Comparison of ENCODE assay signal across 23 mouse cellular contexts in genomic region chr1:79452339-79452738, GRCm38 (mm10). TPM values are rescaled to one million over a fixed set of nuclear protein-coding genes. Genes with fewer than 3 reads are reported as not detected.
DNase-seq lines count a peak whose midpoint lies in the region; ATAC-seq and TF ChIP-seq lines count a peak whose summit lies in the region.
"Had no signal": no experiment of that assay in that cellular context is flagged by ENCODE, and none has a peak within 500 bp of the region (broad histone marks: within the 10 kb centered on the region; RNA-seq: fewer than 3 reads in every experiment).

No protein-coding gene starts in this region.

- no peak overlapping the region for H3K4me2 ChIP-seq in forebrain, embryonic 13.5 days
- H3K4me2 ChIP-seq in forebrain, postnatal 0 days (ENCODE audit: low read depth) = no peak overlapping the region
- H3K4me2 ChIP-seq in neural tube, embryonic 13.5 days = no peak overlapping the region
- no peak overlapping the region for H3K4me2 ChIP-seq in midbrain, embryonic 13.5 days (replicated peaks)
- H3K4me2 ChIP-seq: intestine, embryonic 15.5 days; limb, embryonic 15.5 days; liver, embryonic 15.5 days had no signal

- H3K9me3 ChIP-seq in forebrain, embryonic 13.5 days (replicated peaks) = no peaks in the 10 kb centered on the region
- no peaks in the 10 kb centered on the region for H3K9me3 ChIP-seq in forebrain, postnatal 0 days (ENCODE audit: low read length)
- no peaks in the 10 kb centered on the region for H3K9me3 ChIP-seq in neural tube, embryonic 13.5 days
- H3K9me3 ChIP-seq in midbrain, embryonic 13.5 days = no peaks in the 10 kb centered on the region
- H3K9me3 ChIP-seq: intestine, embryonic 15.5 days; limb, embryonic 15.5 days; liver, embryonic 15.5 days had no signal

- no peak for DNase-seq in forebrain, postnatal 0 days
- DNase-seq in neural tube, embryonic 10.5 days (ENCODE audit: extremely low spot score, low spot score) = no peak
- no peak for DNase-seq in layer of hippocampus, postnatal 10 days (ENCODE audit: low spot score in 2 of 2)
- DNase-seq in left cerebral cortex, postnatal 36 days (ENCODE audit: low spot score in 2 of 2) = no peak
- DNase-seq: adrenal gland, postnatal 10 days; cerebellum, adult 11 months; embryo, embryonic 11 days; gastrocnemius, postnatal 14 days; heart, adult 2 months; heart, postnatal 36 days; kidney, postnatal 4 days; lung, postnatal 10 days; thymus, postnatal 14 days had no signal

- H3K4me1 ChIP-seq in forebrain, embryonic 13.5 days = peaks cover 38% of the 10 kb centered on the region
- no peaks in the 10 kb centered on the region; the same call in 1 of the 2 replicates for H3K4me1 ChIP-seq in forebrain, postnatal 0 days (ENCODE audit: insufficient read depth)
- H3K4me1 ChIP-seq in neural tube, embryonic 13.5 days (replicated peaks) = peaks cover 35% of the 10 kb centered on the region
- H3K4me1 ChIP-seq in midbrain, embryonic 13.5 days (replicated peaks) = peaks cover 39% of the 10 kb centered on the region
- H3K4me1 ChIP-seq: intestine, embryonic 15.5 days; limb, embryonic 15.5 days; liver, embryonic 15.5 days had no signal

- no peak for TF ChIP-seq CTCF in forebrain, postnatal 0 days (IDR thresholded peaks at IDR 0.05; ENCODE audit: low read depth)

- H3K4me3 ChIP-seq in forebrain, embryonic 13.5 days = no peak overlapping the region
- no peak overlapping the region for H3K4me3 ChIP-seq in forebrain, postnatal 0 days (ENCODE audit: low read depth, low read length)
- H3K4me3 ChIP-seq in neural tube, embryonic 13.5 days = no peak overlapping the region
- H3K4me3 ChIP-seq in midbrain, embryonic 13.5 days (replicated peaks) = no peak overlapping the region
- H3K4me3 ChIP-seq: heart, adult 2 months; intestine, embryonic 15.5 days; limb, embryonic 15.5 days; liver, embryonic 15.5 days had no signal

- no peaks in the 10 kb centered on the region for H3K36me3 ChIP-seq in forebrain, embryonic 13.5 days (ENCODE audit: poor library complexity, severe bottlenecking)
- H3K36me3 ChIP-seq in forebrain, postnatal 0 days (ENCODE audit: insufficient read depth) = no peaks in the 10 kb centered on the region
- no peaks in the 10 kb centered on the region for H3K36me3 ChIP-seq in neural tube, embryonic 13.5 days
- no peaks in the 10 kb centered on the region for H3K36me3 ChIP-seq in midbrain, embryonic 13.5 days
- H3K36me3 ChIP-seq: intestine, embryonic 15.5 days; limb, embryonic 15.5 days; liver, embryonic 15.5 days had no signal

- WGBS in forebrain, embryonic 13.5 days = 50% methylated on average over 1 of the region's 1 CpGs
- WGBS in forebrain, postnatal 0 days = 33% methylated on average over 1 of the region's 1 CpGs
- WGBS in neural tube, embryonic 13.5 days = 22% methylated on average over 1 of the region's 1 CpGs
- WGBS in midbrain, embryonic 13.5 days = 25% methylated on average over 1 of the region's 1 CpGs

- H3K9ac ChIP-seq in forebrain, embryonic 13.5 days = no peak overlapping the region
- H3K9ac ChIP-seq in forebrain, postnatal 0 days = no peak overlapping the region
- H3K9ac ChIP-seq in neural tube, embryonic 13.5 days = no peak overlapping the region
- no peak overlapping the region for H3K9ac ChIP-seq in midbrain, embryonic 13.5 days (replicated peaks)
- H3K9ac ChIP-seq: intestine, embryonic 15.5 days; limb, embryonic 15.5 days; liver, embryonic 15.5 days had no signal

- ATAC-seq in forebrain, embryonic 13.5 days = peak; percentile 38; the same call in 1 of the 2 replicates
- no peak for ATAC-seq in forebrain, postnatal 0 days
- peak; percentile 42; the same call in 1 of the 2 replicates for ATAC-seq in neural tube, embryonic 13.5 days (ENCODE audit: low read depth)
- peak; percentile 38 for ATAC-seq in midbrain, embryonic 13.5 days
- ATAC-seq: activated CD4-positive, CD25-positive, alpha-beta regulatory T cell, adult 4 months; CD4-positive, CD25-positive, alpha-beta regulatory T cell, adult 4 months; intestine, embryonic 15.5 days had no signal

- H3K27ac ChIP-seq in forebrain, embryonic 13.5 days = no peak overlapping the region
- no peak overlapping the region for H3K27ac ChIP-seq in forebrain, postnatal 0 days (ENCODE audit: low read depth, low read length)
- H3K27ac ChIP-seq in neural tube, embryonic 13.5 days (replicated peaks) = no peak overlapping the region
- peak overlapping the region; percentile 35; the same call in 1 of the 2 replicates for H3K27ac ChIP-seq in midbrain, embryonic 13.5 days
- H3K27ac ChIP-seq: heart, adult 2 months; intestine, embryonic 15.5 days; limb, embryonic 15.5 days; liver, embryonic 15.5 days had no signal

- intact Hi-C loops in left cerebral cortex, postnatal 36 days (cut with DNase I) = no loop called here

- no peaks in the 10 kb centered on the region; the same call in 1 of the 2 replicates for H3K27me3 ChIP-seq in forebrain, embryonic 13.5 days
- no peaks in the 10 kb centered on the region for H3K27me3 ChIP-seq in forebrain, postnatal 0 days (ENCODE audit: insufficient read depth, low read length)
- no peaks in the 10 kb centered on the region for H3K27me3 ChIP-seq in neural tube, embryonic 13.5 days
- 0 out of 2 replicates have a peak, but pooled peaks cover 2% of the 10 kb centered on the region for H3K27me3 ChIP-seq in midbrain, embryonic 13.5 days
- H3K27me3 ChIP-seq: intestine, embryonic 15.5 days; liver, embryonic 15.5 days had no signal

RNA-seq across cellular contexts. Expression of gene Scg2, which starts 12.4 kb away (rescaled TPM):
- 21.5 and 30.0 TPM in 2 replicates for polyA plus RNA-seq in forebrain, embryonic 13.5 days (2015; fragmentation: Nextera tagmentation; extraction: Ambion mirVana)
- 155 and 177 TPM in 2 replicates for total RNA-seq in forebrain, postnatal 0 days (2014; rRNA removed)
- polyA plus RNA-seq in forebrain, postnatal 0 days (2015; fragmentation: Nextera tagmentation; extraction: Ambion mirVana) = 136 and 185 TPM in 2 replicates
- polyA plus RNA-seq in neural tube, embryonic 13.5 days (2015; fragmentation: Nextera tagmentation; extraction: Ambion mirVana) = 43.7 and 50.5 TPM in 2 replicates
- 49.6 and 56.1 TPM in 2 replicates for polyA plus RNA-seq in midbrain, embryonic 13.5 days (2015; fragmentation: Nextera tagmentation; extraction: Ambion mirVana)
- total RNA-seq in layer of hippocampus, postnatal 10 days (2021) = 100 to 1,000 TPM; 165 to 170 TPM
- total RNA-seq in left cerebral cortex, postnatal 36 days (2021) = 100 to 1,000 TPM; 217 to 221 TPM
- total RNA-seq: ES-E14; gastrocnemius, postnatal 14 days; heart, adult 2 months; heart, postnatal 36 days; megakaryocyte progenitor cell, adult 5-6 weeks had no signal
- polyA plus RNA-seq: activated CD4-positive, CD25-positive, alpha-beta regulatory T cell, adult 4 months; CD4-positive, CD25-positive, alpha-beta regulatory T cell, adult 4 months; heart, adult 2 months had no signal
